Mouse (Mus musculus) left cerebral cortex, postnatal 14 days (tissue): Measurements from ENCODE around the gene Chst2. TPM values are rescaled to one million over a fixed set of nuclear protein-coding genes. Genes with fewer than 3 reads are reported as not detected.

Experiments
- DNase-seq, 2 experiments: peaks; one replicate each; pipeline ENCODE4 v3.0.0; 2021 to 2022; ENCODE audit warnings: low spot score in 2 of 2, mixed read lengths in 1 of 2
- intact Hi-C: fragments of 180-260 bp; cut with DNase I; formaldehyde crosslinking; loops from one replicate; pipeline ENCODE4 v1.15.1; 2025
- long read RNA-seq, 2 experiments: library from polyadenylated mRNA; stranded (forward); transcript quantifications; one replicate each; pipeline ENCODE4 v2.0.0; 2021
- total RNA-seq, 2 experiments: library from RNA; stranded (reverse); gene quantifications; 2 replicates each; pipeline ENCODE4 v1.2.3; 2021

Chst2 gene
- 100 to 1,000 TPM; 103 TPM for total RNA-seq
- long read RNA-seq, experiment 1, full-length matches to known transcripts, result 236 of 290 reads
- long read RNA-seq, experiment 1, partial matches to known transcripts, result 0 of 290 reads
- long read RNA-seq, experiment 1, other reads (novel, unspliced or antisense), result 54 of 290 reads
- long read RNA-seq, experiment 2, full-length matches to known transcripts, result 203 of 243 reads
- long read RNA-seq, experiment 2, partial matches to known transcripts, result 0 of 243 reads
- long read RNA-seq, experiment 2, other reads (novel, unspliced or antisense), result 40 of 243 reads

- peak; percentile 87 to 92 for DNase-seq
- intact Hi-C loops, result loop anchor here (2.0 to 10.0 kb wide), 3 partner anchors 335 to 668 kb away; no protein-coding TSS in a partner anchor
These were observed at the start of gene Chst2 for GRCm38 (mm10) chr9:95406571-95407561. Gene Chst2, minus strand, starts transcription at chr9:95406722.

GRCm38 (mm10) chr9:95451931-95452330 is 45.4 kb upstream of the Chst2 start:
- intact Hi-C loops, result no loop called here

GRCm38 (mm10) chr9:95450586-95450985 is 44.1 kb upstream of the Chst2 start:
- DNase-seq, result no peak
- intact Hi-C loops, result no loop called here

More at GRCm38 (mm10) chr9:95451931-95452330, 45.4 kb upstream of the Chst2 start:
- peak; percentile 32 to 55 for DNase-seq

- intact Hi-C loops, result no loop called here
These were observed 35.8 kb upstream of the Chst2 start for GRCm38 (mm10) chr9:95442321-95442731.

GRCm38 (mm10) chr9:95437883-95438282 is 31.4 kb upstream of the Chst2 start:
- intact Hi-C loops, result no loop called here
- DNase-seq, result no peak

More at GRCm38 (mm10) chr9:95442321-95442731, 35.8 kb upstream of the Chst2 start:
- DNase-seq, result peak; percentile 49 to 76

GRCm38 (mm10) chr9:95436294-95436613 is 29.7 kb upstream of the Chst2 start:
- intact Hi-C loops, result no loop called here
- no peak for DNase-seq

DNA sequence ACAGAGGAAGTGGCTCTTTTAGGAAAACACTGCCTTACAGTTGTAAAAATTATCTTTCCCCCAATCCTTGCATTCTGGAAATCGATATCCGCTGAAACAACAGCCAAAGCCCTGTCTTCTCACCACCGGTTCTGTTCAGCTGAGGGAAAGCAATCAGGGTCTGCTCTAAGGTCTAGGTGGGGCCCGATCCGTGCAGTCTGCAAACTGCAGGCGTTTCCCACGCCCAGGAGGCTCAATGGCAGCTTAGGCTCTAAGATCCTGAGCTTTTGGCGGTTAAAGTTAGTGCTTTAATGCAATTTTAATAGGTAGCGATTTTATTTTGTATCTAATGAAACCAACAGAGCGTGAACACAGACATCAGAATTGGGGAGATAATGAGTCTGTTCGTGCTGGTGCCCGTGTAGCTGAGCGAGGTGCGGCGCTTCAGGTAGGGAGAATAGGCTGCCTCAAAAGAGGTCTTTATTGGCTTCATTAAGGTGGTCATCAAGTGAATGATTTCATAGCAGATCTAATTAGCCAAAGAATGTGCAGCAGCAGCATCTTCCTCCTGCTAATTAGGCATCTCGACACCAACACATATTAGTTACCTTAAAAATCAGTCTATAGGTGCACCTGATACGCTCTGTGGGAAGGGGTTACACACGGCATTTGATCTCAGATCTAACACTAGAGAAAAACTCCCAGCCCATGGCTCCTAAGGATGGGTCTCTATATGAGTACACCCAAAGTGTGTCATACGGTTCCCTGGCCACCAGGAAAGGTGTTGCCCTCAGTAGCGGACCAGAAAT is 29.2 kb upstream of the Chst2 start:
- intact Hi-C loops, result no loop called here

GRCm38 (mm10) chr9:95428277-95428676 is 21.8 kb upstream of the Chst2 start:
- DNase-seq, result no peak
- intact Hi-C loops, result no loop called here

More for the DNA sequence above, 29.2 kb upstream of the Chst2 start:
- no peak for DNase-seq

- intact Hi-C loops, result no loop called here
- DNase-seq, result no peak
These were observed 7.4 kb upstream of the Chst2 start for GRCm38 (mm10) chr9:95413911-95414310.

DNA sequence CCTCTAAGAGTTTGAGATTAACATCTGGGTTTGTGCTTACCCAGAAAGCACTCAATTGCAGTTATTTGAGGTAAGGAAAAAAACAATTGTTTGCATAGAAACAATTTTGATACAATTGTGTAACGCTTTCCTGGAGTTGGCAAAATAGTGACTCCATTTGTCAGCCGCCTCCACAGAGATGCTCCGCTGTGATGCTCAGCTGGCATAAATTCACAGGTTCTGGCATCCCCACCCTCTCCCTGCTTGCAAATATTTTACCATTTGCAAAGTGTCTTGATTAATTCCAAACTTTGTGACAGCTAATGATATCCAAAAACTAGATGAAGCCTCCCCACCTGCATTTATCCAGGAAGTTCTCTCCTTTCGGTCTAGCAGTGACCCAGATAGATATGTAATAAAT is 5.5 kb upstream of the Chst2 start:
- intact Hi-C loops, result no loop called here
- no peak for DNase-seq

DNA sequence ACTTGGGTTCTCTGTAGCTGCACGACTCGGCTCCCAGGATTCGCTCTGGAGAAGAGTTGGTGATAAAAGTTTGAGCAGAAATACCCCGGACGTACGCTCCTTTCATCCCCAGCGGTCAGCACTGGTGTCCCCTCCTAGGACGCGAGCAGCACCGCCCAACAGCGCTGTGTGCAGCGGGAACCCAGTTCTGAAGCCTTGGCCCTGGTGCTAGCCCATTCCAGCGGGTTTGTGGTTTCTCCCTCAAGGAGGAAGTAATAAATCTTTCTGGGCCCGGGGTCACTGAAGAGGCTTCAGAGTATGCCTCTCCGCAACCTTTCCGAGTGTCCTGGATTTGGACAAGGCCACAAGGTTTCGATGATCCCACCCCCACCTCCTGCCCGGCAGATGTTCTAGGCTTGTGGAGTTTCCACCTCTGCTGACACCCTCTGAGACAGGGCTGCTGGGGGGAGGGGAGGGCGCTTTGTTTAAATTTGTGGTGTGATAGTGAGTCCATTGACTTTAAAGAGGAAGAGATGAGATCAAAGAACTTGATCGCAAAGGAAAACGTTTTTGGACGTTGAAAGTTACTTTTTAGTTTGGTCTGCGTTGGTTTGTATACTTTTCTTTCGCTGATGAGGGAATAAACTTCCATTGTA is 1.2 kb upstream of the Chst2 start:
- intact Hi-C loops, result loop anchor here (2.0 to 10.0 kb wide), 3 partner anchors 335 to 669 kb away; no protein-coding TSS in a partner anchor
- peak in 1 of 2 experiments; percentile 23 for DNase-seq

GRCm38 (mm10) chr9:95405946-95406570 is 464 bp downstream of the Chst2 start:
- intact Hi-C loops, result loop anchor here (2.0 to 10.0 kb wide), 3 partner anchors 334 to 667 kb away; no protein-coding TSS in a partner anchor
- peak in 1 of 2 experiments; percentile 22 for DNase-seq

DNA sequence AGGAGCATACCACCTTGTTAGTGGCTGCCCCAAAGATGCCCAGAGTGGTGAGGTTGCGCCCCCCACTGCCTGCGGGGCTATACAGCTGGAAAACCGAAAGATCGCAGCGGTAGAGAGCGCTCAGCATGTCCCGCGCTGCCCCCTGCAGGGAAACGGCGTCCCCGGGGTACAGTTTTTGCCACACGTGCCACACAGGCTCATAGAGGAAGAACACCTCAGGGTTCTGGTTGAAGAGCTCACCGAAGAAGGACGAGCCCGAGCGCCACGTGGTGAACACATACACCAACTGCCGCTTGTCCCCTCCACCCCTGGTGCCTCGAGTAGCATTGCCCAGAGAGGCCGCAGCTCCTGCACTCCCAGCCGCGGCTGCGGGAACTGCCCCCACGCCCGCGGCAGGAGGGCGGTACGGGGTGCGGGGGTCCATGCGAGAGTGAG is 994 bp downstream of the Chst2 start:
- intact Hi-C loops, result loop anchor here (5.0 to 10.0 kb wide), 2 partner anchors 333 to 561 kb away; no protein-coding TSS in a partner anchor
- peak; percentile 86 to 91 for DNase-seq

GRCm38 (mm10) chr9:95404811-95405465 is 1.6 kb downstream of the Chst2 start:
- intact Hi-C loops, result loop anchor here (5.0 to 10.0 kb wide), 2 partner anchors 333 to 560 kb away; no protein-coding TSS in a partner anchor
- no peak for DNase-seq

GRCm38 (mm10) chr9:95401686-95402085 is 4.8 kb downstream of the Chst2 start:
- no peak for DNase-seq
- intact Hi-C loops, result loop anchor here (10.0 kb wide), 1 partner anchor 557 kb away; no protein-coding TSS in a partner anchor

DNA sequence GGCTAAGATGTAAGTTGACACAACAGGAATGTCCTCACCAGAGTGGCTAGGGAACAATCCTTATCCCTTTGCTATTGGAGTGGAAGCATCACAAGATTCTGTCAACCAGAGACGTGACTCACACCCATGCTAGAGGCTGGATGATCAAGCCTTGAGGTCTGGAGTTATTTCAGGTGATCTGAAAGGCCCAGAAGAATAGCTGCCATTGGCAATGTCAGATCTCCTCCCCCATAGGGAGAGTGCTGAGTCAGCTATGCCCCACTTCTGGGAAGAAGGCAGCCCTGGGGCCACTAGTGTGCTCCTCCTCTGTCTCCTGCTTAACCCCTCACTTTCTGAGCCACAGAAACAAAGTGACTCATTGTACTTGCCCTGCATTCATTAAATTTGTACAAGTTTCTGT is 14.5 kb downstream of the Chst2 start:
- intact Hi-C loops, result no loop called here

DNA sequence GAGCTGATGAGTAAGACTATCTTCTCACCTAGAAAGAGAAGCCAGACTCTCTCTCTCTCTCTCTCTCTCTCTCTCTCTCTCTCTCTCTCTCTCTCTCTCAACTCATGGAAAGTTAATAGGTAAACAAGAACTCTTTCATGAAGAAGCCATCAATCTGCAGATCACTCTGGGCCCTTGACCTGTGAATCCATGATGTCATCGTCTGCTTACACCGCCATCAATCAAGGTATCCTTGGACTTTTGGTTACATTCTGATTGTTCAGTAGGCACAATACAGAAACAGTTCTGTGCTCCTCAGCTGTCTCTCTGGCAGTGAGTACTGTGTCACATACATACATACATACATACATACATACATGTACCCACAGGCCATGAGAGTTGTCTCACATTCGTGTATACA is 16.6 kb downstream of the Chst2 start:
- no peak for DNase-seq
- intact Hi-C loops, result no loop called here

More for the DNA sequence above, 14.5 kb downstream of the Chst2 start:
- no peak for DNase-seq
